Mouse (Mus musculus) midbrain, embryonic 13.5 days (tissue): ENCODE measurements at regions not wholly inside any gene's neighbourhood (a gene's known extent, or its start where the extent isn't known, plus 50 kb on each side); places are given as distances from the start of the nearest gene placed in this dataset.
A peak's percentile ranks its signal among the peaks of the same experiment; 100 is the strongest.

Source experiments
- ATAC-seq: fragments of 200-750 bp; cut with Nextera tagmentation; 2 replicates; pipeline ENCODE4 v1.8.0; 2017; ENCODE audit warnings: mild to moderate bottlenecking, moderate TSS enrichment, moderate library complexity
- H3K27ac ChIP-seq: fragments of 300-500 bp; sonication (generic); 2 replicates; pipeline ENCODE4 v1.5.1; 2015; ENCODE audit warnings: inconsistent platforms, mild to moderate bottlenecking, moderate library complexity
- H3K27me3 ChIP-seq: fragments of 300-500 bp; sonication (generic); 2 replicates; pipeline ENCODE4 v1.6.1; 2015; ENCODE audit warnings: mild to moderate bottlenecking, inconsistent platforms
- H3K36me3 ChIP-seq: fragments of 300-500 bp; sonication (generic); 2 replicates; pipeline ENCODE4 v1.6.1; 2015; ENCODE audit warnings: mild to moderate bottlenecking, inconsistent platforms
- H3K4me1 ChIP-seq: fragments of 300-500 bp; sonication (generic); replicated peaks from 2 replicates; pipeline ENCODE4 v1.6.1; 2015; ENCODE audit warnings: inconsistent platforms
- H3K4me2 ChIP-seq: fragments of 300-500 bp; sonication (generic); replicated peaks from 2 replicates; pipeline ENCODE4 v1.6.1; 2015; ENCODE audit warnings: moderate library complexity, mild to moderate bottlenecking, inconsistent platforms
- H3K4me3 ChIP-seq: fragments of 300-500 bp; sonication (generic); replicated peaks from 2 replicates; pipeline ENCODE4 v1.5.1; 2015; ENCODE audit warnings: mild to moderate bottlenecking, inconsistent platforms
- H3K9ac ChIP-seq: fragments of 300-500 bp; sonication (generic); replicated peaks from 2 replicates; pipeline ENCODE4 v1.6.1; 2015; ENCODE audit warnings: mild to moderate bottlenecking, inconsistent platforms
- H3K9me3 ChIP-seq: fragments of 300-500 bp; sonication (generic); 2 replicates; pipeline ENCODE4 v1.6.1; 2016; ENCODE audit warnings: mild to moderate bottlenecking, inconsistent platforms
- WGBS: fragments of 180-500 bp; shearing (Covaris S2); methylation state at CpG from one replicate; pipeline ENCODE4 v1.1.7; 2015; 5-methylcytosine and 5-hydroxymethylcytosine counted together

DNA sequence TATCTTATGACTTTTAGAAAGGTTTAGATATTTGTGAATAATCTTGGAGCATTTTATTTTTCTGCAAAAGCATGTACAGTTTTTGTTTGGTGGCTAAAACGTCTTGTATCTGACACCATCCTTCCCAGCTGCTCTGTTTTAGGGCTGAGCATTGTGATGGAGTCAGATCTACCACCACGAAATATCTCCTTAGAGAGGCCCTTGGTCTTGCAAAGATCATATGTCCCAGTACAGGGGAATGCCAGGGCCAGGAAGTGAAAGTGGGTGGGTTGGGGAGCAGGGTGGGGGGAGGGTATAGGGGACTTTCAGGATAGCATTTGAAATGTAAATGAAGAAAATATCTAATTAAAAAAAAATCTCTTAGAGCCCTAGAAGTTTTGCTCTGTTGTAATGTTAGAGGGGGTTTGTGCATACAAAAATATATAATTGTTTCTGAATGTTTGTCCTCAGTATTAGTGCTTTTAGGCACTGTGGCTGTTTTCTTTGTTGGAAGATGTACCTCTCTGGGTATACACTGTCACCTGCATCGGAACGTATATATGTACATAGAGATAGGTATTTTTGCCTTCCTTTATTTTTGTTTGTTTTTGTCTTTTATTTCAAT, 211.4 kb downstream of the Otol1 start:
- Histone ChIP-seq H3K36me3 (no peaks in the 10 kb centered on the region), H3K9me3 (no peaks in the 10 kb centered on the region), H3K27ac (no peak overlapping the region), H3K9ac (no peak overlapping the region), H3K4me3 (no peak overlapping the region), H3K4me2 (no peak overlapping the region), H3K27me3 (no peaks in the 10 kb centered on the region), H3K4me1 (peaks cover 3% of the 10 kb centered on the region; the same call in 1 of the 2 replicates)
- ATAC-seq, result no peak
- 91% methylated on average over 4 of the region's 4 CpGs for WGBS

DNA sequence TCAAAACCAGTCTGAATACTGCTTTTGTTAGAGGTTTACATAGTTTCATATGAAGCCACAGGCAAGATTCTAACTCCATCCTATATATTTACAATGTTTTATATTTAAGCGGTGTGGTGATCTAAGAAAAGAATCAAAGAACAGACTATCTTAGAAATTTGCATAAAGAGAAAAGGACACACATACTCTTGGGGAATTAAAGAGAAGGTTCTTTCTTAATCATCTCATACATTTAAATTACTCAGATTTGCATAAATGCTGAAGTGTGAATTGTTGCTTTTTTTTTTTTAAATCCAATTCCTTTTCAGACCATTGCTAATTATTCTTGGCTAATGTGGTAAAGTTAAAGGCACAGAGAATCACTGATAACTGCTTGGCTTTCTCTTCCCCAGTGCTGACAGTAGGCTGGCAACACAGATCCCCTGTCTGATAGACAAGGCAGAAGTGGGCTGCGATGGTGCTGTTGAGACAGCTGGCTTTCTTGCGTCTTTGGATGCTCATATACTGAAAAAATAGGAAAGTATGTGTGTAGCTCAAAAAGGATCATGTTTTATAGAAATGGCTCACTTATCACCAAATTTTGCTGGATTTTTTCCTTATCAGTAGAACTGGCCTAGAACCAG, 216.1 kb downstream of the Otol1 start:
- ATAC-seq, result 0 out of 2 replicates have a peak, but pooled peaks have one; percentile 62
- no peaks in the 10 kb centered on the region for H3K9me3 ChIP-seq
- no peak overlapping the region for H3K27ac ChIP-seq
- no peak overlapping the region for H3K9ac ChIP-seq
- 47% methylated on average over 3 of the region's 3 CpGs for WGBS
- peaks cover 5% of the 10 kb centered on the region; the same call in 1 of the 2 replicates for H3K4me1 ChIP-seq
- no peak overlapping the region for H3K4me2 ChIP-seq
- no peaks in the 10 kb centered on the region for H3K36me3 ChIP-seq
- no peaks in the 10 kb centered on the region for H3K27me3 ChIP-seq
- H3K4me3 ChIP-seq, result no peak overlapping the region

DNA sequence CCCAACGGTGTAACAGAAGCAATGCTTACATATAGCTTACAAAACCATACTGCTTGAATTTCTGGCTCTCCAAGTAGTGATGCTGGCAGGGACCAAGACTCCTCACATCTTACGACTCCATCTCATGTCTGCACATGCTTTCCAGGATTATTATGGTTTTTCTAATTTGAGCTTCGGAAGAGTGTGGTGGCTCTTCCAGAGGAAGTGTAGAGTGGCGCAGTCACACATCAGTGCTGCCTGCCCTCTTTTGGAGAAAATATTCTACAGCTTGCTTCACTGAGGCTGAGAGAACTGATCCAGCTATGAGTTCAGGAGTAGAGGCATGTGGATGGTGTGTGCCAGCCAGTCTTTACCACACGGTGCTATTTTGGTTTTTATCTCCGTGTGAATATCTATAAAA, 217.4 kb downstream of the Otol1 start:
- Histone ChIP-seq H3K27ac (no peak overlapping the region), H3K4me1 (peaks cover 5% of the 10 kb centered on the region; the same call in 1 of the 2 replicates), H3K36me3 (no peaks in the 10 kb centered on the region), H3K4me3 (no peak overlapping the region), H3K9ac (no peak overlapping the region), H3K4me2 (no peak overlapping the region), H3K9me3 (no peaks in the 10 kb centered on the region), H3K27me3 (no peaks in the 10 kb centered on the region)
- WGBS, result 93% methylated on average over 6 of the region's 6 CpGs
- ATAC-seq, result no peak

DNA sequence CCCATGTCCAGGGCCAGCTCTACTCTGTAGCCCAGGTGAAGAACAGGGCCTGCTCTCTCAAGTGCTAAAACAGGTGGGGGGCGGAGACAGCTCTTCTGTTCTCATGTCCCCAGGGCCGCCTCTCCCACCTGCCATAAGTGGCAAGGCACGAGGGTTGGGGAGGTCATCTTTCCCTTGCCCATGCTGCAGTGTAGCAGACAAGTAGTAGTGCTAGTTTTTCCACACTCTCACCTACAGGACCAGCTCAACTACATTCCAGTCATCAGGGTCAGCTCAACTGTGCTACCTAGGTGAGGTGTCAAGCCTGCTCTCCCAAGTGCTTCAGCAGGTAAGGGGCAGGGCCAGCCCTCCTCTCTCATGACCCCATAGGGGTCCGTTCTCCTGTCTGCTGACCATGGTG, 219.8 kb downstream of the Otol1 start:
- Histone ChIP-seq H3K27me3 (no peaks in the 10 kb centered on the region), H3K4me2 (no peak overlapping the region), H3K36me3 (no peaks in the 10 kb centered on the region), H3K4me3 (no peak overlapping the region), H3K4me1 (peaks cover 5% of the 10 kb centered on the region; the same call in 1 of the 2 replicates), H3K27ac (no peak overlapping the region), H3K9ac (no peak overlapping the region), H3K9me3 (no peaks in the 10 kb centered on the region)
- ATAC-seq, result no peak; the same call in 1 of the 2 replicates
- WGBS, result 89% methylated on average over 4 of the region's 4 CpGs

DNA sequence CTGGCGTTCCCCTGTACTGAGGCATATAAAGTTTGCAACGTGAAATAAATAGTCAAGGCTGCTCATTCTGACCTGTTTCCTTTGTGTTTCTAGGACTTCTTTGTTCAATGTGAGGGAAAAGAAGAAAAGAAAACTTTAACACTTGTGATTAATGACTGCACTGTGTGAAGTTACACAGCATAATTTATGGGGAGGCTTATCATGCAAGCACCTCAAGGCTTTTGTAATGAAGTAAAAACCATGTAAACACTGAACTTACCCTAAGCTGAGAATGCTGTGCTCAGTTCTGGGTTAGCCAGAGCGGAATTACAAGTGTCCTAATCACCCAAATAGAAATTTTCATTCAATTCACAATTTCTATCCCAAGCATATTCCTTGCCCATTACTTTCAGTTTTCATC, 241.2 kb downstream of the Otol1 start:
- H3K4me3 ChIP-seq, result no peak overlapping the region
- no peaks in the 10 kb centered on the region for H3K9me3 ChIP-seq
- no peaks in the 10 kb centered on the region for H3K27me3 ChIP-seq
- H3K4me1 ChIP-seq, result no peaks in the 10 kb centered on the region
- WGBS, result 44% methylated on average over 3 of the region's 3 CpGs
- H3K4me2 ChIP-seq, result no peak overlapping the region
- no peaks in the 10 kb centered on the region for H3K36me3 ChIP-seq
- H3K9ac ChIP-seq, result no peak overlapping the region
- no peak for ATAC-seq
- H3K27ac ChIP-seq, result no peak overlapping the region

DNA sequence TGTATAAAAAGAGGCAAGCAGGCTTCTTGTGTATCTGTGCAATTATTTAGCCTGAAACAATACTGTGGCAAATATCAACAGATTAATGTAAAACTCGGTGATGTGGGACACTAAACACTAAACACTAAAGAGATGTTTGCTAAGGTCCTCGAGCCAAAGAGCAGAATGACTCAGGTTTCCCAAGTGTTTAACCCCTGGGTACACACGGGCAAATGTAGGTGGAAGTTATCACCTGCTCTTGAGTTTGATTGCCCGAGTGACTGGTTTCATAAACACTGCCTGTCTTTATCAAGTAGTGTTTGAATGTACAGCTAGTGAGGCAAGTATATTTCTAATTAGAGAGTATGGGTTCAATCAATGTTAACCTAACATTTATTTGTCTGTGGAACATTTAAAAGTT, 242.5 kb downstream of the Otol1 start:
- no peak overlapping the region for H3K9ac ChIP-seq
- H3K4me1 ChIP-seq, result no peaks in the 10 kb centered on the region
- no peaks in the 10 kb centered on the region for H3K27me3 ChIP-seq
- WGBS, result 84% methylated on average over 4 of the region's 4 CpGs
- no peaks in the 10 kb centered on the region for H3K36me3 ChIP-seq
- H3K4me2 ChIP-seq, result no peak overlapping the region
- H3K9me3 ChIP-seq, result no peaks in the 10 kb centered on the region
- no peak overlapping the region for H3K27ac ChIP-seq
- no peak overlapping the region for H3K4me3 ChIP-seq
- ATAC-seq, result no peak

DNA sequence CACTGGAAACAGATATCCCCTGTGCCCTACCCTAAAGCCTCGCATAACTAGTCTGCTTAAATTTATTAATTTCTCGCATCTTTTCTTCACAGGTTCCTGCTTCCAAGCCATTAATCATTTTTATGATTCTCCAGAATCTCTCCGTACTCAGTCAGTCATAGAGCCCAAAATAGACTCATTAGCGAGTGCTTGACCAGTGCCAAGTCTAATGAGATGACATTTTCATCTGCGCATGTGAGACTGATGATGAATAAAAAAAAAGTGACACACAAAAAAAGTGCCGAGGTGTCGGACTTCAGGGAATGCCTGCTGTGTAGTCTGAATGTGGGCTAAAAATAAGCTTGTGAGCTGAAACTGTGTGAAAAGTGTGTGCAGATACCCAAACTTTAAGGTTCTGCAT, 243.3 kb downstream of the Otol1 start:
- Histone ChIP-seq H3K36me3 (no peaks in the 10 kb centered on the region), H3K4me1 (no peaks in the 10 kb centered on the region)

DNA sequence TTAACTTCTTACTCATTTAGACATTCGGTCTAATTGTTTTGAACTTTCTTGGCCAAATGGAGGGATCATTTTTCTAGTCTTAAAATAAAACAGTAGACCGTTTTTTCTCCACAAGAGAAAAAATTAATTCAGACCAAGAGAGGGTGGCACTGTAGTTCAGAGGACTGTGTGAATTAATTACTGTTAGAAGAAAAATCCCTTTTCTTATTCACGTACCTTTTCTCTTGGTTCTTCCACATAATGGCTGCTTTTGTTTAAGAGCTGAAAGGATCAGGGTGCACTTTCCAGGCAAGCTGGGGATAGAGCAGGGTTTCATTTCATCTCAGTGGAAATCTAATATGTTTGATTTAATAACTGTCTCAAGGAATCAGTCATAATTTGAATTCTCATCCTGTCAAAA, 255.9 kb downstream of the Otol1 start:
- Histone ChIP-seq H3K9me3 (no peaks in the 10 kb centered on the region), H3K4me3 (no peak overlapping the region), H3K36me3 (no peaks in the 10 kb centered on the region), H3K9ac (no peak overlapping the region), H3K4me1 (0 out of 2 replicates have a peak, but pooled peaks cover 7% of the 10 kb centered on the region), H3K27me3 (no peaks in the 10 kb centered on the region), H3K27ac (no peak overlapping the region), H3K4me2 (no peak overlapping the region)
- ATAC-seq, result no peak
- 40% methylated on average over 3 of the region's 3 CpGs for WGBS

More for the DNA sequence above, 243.3 kb downstream of the Otol1 start:
- no peak overlapping the region for H3K4me2 ChIP-seq
- no peaks in the 10 kb centered on the region for H3K9me3 ChIP-seq
- 82% methylated on average over 7 of the region's 7 CpGs for WGBS
- no peak overlapping the region for H3K9ac ChIP-seq
- no peak for ATAC-seq
- H3K27ac ChIP-seq, result no peak overlapping the region
- H3K4me3 ChIP-seq, result no peak overlapping the region
- no peaks in the 10 kb centered on the region for H3K27me3 ChIP-seq

DNA sequence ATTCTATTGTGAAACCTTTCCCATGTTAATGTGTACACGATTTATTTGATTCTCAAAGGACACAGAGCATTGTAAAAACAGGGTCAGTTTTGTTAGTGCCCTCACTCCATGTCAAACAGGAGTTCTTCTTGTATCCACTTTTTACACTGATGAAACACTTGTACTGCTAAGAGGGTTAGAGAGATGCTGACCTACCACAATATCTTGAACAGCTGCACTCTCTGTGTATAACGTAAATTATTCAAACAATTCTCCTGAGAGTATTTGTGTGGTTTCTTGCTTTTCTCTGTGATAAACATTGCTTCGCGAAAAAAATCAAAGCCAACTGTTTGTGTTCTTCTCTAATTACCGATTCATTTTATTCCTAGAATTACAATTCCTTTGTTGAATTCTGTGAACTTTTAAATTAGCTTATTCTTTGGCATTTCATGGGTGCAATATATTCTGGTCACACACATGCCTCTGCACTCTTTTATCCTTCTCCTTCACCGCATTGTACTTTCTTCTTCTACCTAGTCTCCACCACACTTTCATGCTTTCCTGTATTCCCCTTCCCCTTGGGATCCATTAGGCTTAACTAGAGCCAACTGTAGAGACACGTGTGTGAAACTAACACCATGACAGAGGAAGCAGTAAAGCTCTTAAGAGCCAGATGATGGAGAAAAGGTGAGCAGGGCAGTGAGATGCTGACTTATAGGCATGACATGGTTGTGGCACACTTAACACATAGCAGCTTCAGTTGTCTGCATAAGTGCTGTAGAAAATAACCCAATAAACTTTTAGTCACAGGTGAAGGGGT, 281.4 kb downstream of the Otol1 start:
- Histone ChIP-seq H3K4me1 (peaks cover 3% of the 10 kb centered on the region; the same call in 1 of the 2 replicates), H3K4me3 (no peak overlapping the region), H3K9ac (no peak overlapping the region), H3K27ac (no peak overlapping the region), H3K4me2 (no peak overlapping the region), H3K27me3 (no peaks in the 10 kb centered on the region), H3K36me3 (no peaks in the 10 kb centered on the region), H3K9me3 (no peaks in the 10 kb centered on the region)
- 53% methylated on average over 7 of the region's 7 CpGs for WGBS
- ATAC-seq, result 0 out of 2 replicates have a peak, but pooled peaks have one; percentile 24

DNA sequence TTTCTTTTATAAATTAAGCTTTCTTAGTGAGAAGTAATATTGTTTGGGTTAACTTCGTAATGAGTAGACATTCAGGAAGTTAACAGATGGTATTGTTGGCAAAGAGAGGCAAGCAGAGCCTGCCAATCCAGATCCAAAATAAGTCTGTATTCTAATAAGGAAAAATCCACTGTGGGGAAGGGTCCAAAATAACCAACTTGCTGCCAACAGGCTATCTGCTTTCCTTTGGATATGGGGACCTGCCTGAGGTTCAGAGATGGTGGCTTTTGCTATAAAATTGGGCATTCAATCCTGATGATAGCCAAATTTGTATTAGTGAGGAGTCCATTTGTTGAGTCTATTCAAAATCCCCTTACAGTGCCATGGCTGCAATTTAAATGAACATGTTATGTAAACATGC, 300.1 kb downstream of the Otol1 start:
- no peak for ATAC-seq
- no peak overlapping the region for H3K4me3 ChIP-seq
- H3K4me2 ChIP-seq, result no peak overlapping the region
- no peak overlapping the region for H3K27ac ChIP-seq
- H3K9me3 ChIP-seq, result no peaks in the 10 kb centered on the region
- H3K9ac ChIP-seq, result no peak overlapping the region
- 79% methylated on average over 1 of the region's 1 CpGs for WGBS
- H3K4me1 ChIP-seq, result no peaks in the 10 kb centered on the region
- H3K36me3 ChIP-seq, result no peaks in the 10 kb centered on the region
- H3K27me3 ChIP-seq, result no peaks in the 10 kb centered on the region

DNA sequence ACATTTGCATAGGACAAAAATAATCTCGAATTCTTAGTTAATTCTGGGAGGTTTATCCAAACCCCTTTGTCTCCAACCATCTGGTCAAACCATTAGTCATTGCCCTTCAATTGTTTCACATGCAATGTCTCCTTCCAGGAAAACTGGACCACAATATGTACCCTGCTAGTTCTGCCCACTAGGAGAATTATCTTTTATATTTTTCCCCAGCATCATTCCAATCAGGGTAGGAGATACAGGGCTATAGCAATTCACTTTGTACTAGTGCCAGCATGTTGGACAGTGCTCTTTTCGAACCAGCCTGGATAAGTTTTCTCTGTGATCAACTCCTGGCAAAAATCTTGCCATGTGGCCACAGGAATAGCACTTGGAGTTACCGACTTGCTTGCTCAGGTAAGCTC, 300.6 kb downstream of the Otol1 start:
- Histone ChIP-seq H3K9ac (no peak overlapping the region), H3K27me3 (no peaks in the 10 kb centered on the region), H3K9me3 (no peaks in the 10 kb centered on the region), H3K4me3 (no peak overlapping the region), H3K27ac (no peak overlapping the region), H3K36me3 (no peaks in the 10 kb centered on the region), H3K4me2 (no peak overlapping the region), H3K4me1 (no peaks in the 10 kb centered on the region)
- WGBS, result 84% methylated on average over 3 of the region's 3 CpGs
- no peak for ATAC-seq

DNA sequence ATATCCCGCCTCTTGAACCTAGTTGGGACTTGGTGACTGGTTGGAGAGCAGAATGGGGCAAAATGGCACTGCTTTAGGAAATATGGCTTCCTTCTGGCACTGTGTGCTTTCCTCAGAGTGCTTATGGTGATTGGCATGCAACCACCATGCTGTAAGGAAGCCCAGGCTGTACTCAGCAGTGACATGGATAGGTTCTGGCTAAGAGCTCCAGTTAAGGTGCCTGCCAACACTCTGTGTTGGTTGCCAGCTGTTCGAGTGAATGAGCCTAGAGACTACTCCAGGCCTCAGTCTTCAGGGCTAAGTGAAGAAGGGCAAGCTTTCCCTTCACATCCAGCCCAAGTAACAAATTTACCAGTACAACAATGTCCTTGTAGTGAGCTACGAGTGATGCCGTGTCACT, 301.9 kb downstream of the Otol1 start:
- H3K27ac ChIP-seq, result no peak overlapping the region
- no peak overlapping the region for H3K9ac ChIP-seq
- no peak for ATAC-seq
- H3K4me2 ChIP-seq, result no peak overlapping the region
- no peaks in the 10 kb centered on the region for H3K4me1 ChIP-seq
- H3K4me3 ChIP-seq, result no peak overlapping the region
- no peaks in the 10 kb centered on the region for H3K9me3 ChIP-seq
- WGBS, result 91% methylated on average over 4 of the region's 4 CpGs
- H3K27me3 ChIP-seq, result no peaks in the 10 kb centered on the region
- no peaks in the 10 kb centered on the region for H3K36me3 ChIP-seq
